Mouse (Mus musculus): ENCODE data around the gene Dhx35. TPM values are rescaled to one million over a fixed set of nuclear protein-coding genes. Genes with fewer than 3 reads are reported as not detected.

Dhx35 gene
- total and polyA plus RNA-seq, 2 experiments from 2014 or later, result 10.0 to 30.7 TPM

GRCm38 (mm10) chr2:158852579-158852978 is 58.0 kb downstream of the Dhx35 start:
- no peak overlapping the region for H3K4me3 ChIP-seq (ENCODE audit: low read length)
- WGBS, result 37% methylated on average over 2 of the region's 2 CpGs
- no peak for ATAC-seq
- no peaks in the 10 kb centered on the region for H3K9me3 ChIP-seq (ENCODE audit: low read length)
- no peak overlapping the region for H3K9ac ChIP-seq (replicated peaks; ENCODE audit: low read length)
- TF ChIP-seq CTCF (IDR thresholded peaks at IDR 0.05; ENCODE audit: low read depth), result peak; percentile 59
- peaks cover 13% of the 10 kb centered on the region; the same call in 1 of the 2 replicates for H3K36me3 ChIP-seq (ENCODE audit: insufficient read depth, low read length)
- H3K4me1 ChIP-seq (ENCODE audit: insufficient read depth, low read length), result no peaks in the 10 kb centered on the region
- no peak overlapping the region for H3K4me2 ChIP-seq (ENCODE audit: low read depth, low read length)
- H3K27me3 ChIP-seq (ENCODE audit: insufficient read depth, low read length), result no peaks in the 10 kb centered on the region
- peak; percentile 62 for DNase-seq (ENCODE audit: low spot score)
- no peak overlapping the region for H3K27ac ChIP-seq

GRCm38 (mm10) chr2:158856896-158857499 is 62.4 kb downstream of the Dhx35 start:
- no peak overlapping the region for H3K4me2 ChIP-seq (ENCODE audit: low read depth, low read length)
- H3K4me1 ChIP-seq (ENCODE audit: insufficient read depth, low read length), result no peaks in the 10 kb centered on the region
- DNase-seq (ENCODE audit: low spot score), result no peak
- no peaks in the 10 kb centered on the region for H3K9me3 ChIP-seq (ENCODE audit: low read length)
- no peaks in the 10 kb centered on the region for H3K27me3 ChIP-seq (ENCODE audit: insufficient read depth, low read length)
- no peak overlapping the region for H3K27ac ChIP-seq
- ATAC-seq, result 0 out of 2 replicates have a peak, but pooled peaks have one; percentile 35
- no peak overlapping the region for H3K4me3 ChIP-seq (ENCODE audit: low read length)
- TF ChIP-seq CTCF (IDR thresholded peaks at IDR 0.05; ENCODE audit: low read depth), result no peak
- WGBS, result 80% methylated on average over 10 of the region's 10 CpGs
- no peak overlapping the region for H3K9ac ChIP-seq (replicated peaks; ENCODE audit: low read length)
- H3K36me3 ChIP-seq (ENCODE audit: insufficient read depth, low read length), result peaks cover 11% of the 10 kb centered on the region; the same call in 1 of the 2 replicates

GRCm38 (mm10) chr2:158857579-158857978 is 63.0 kb downstream of the Dhx35 start:
- Histone ChIP-seq H3K9me3 (ENCODE audit: low read length) (no peaks in the 10 kb centered on the region), H3K4me2 (ENCODE audit: low read depth, low read length) (no peak overlapping the region), H3K4me1 (ENCODE audit: insufficient read depth, low read length) (no peaks in the 10 kb centered on the region), H3K27ac (no peak overlapping the region), H3K9ac (replicated peaks; ENCODE audit: low read length) (no peak overlapping the region), H3K27me3 (ENCODE audit: insufficient read depth, low read length) (no peaks in the 10 kb centered on the region), H3K4me3 (ENCODE audit: low read length) (no peak overlapping the region), H3K36me3 (ENCODE audit: insufficient read depth, low read length) (peaks cover 10% of the 10 kb centered on the region; the same call in 1 of the 2 replicates)
- no peak for TF ChIP-seq CTCF (IDR thresholded peaks at IDR 0.05; ENCODE audit: low read depth)
- ATAC-seq, result no peak
- DNase-seq (ENCODE audit: low spot score), result no peak
- WGBS, result 89% methylated on average over 15 of the region's 15 CpGs

- H3K36me3 ChIP-seq (ENCODE audit: insufficient read depth, low read length), result peaks cover 10% of the 10 kb centered on the region; the same call in 1 of the 2 replicates
- DNase-seq (ENCODE audit: low spot score) (no peak), ATAC-seq (no peak)
- H3K4me3 ChIP-seq (ENCODE audit: low read length), result no peak overlapping the region
- H3K4me1 ChIP-seq (ENCODE audit: insufficient read depth, low read length), result no peaks in the 10 kb centered on the region
- 82% methylated on average over 2 of the region's 2 CpGs for WGBS
- H3K27ac ChIP-seq, result no peak overlapping the region
- no peak for TF ChIP-seq CTCF (IDR thresholded peaks at IDR 0.05; ENCODE audit: low read depth)
- H3K4me2 ChIP-seq (ENCODE audit: low read depth, low read length), result no peak overlapping the region
- H3K27me3 ChIP-seq (ENCODE audit: insufficient read depth, low read length), result no peaks in the 10 kb centered on the region
- no peaks in the 10 kb centered on the region for H3K9me3 ChIP-seq (ENCODE audit: low read length)
- H3K9ac ChIP-seq (replicated peaks; ENCODE audit: low read length), result no peak overlapping the region
These were observed 66.5 kb downstream of the Dhx35 start for GRCm38 (mm10) chr2:158861115-158861514.

- DNase-seq (ENCODE audit: low spot score) (peak; percentile 93), ATAC-seq (peak; percentile 73)
- H3K4me2 ChIP-seq (ENCODE audit: low read depth, low read length), result no peak overlapping the region
- TF ChIP-seq CTCF (IDR thresholded peaks at IDR 0.05; ENCODE audit: low read depth), result peak; percentile 100
- no peaks in the 10 kb centered on the region for H3K27me3 ChIP-seq (ENCODE audit: insufficient read depth, low read length)
- no peaks in the 10 kb centered on the region for H3K36me3 ChIP-seq (ENCODE audit: insufficient read depth, low read length)
- no peaks in the 10 kb centered on the region for H3K4me1 ChIP-seq (ENCODE audit: insufficient read depth, low read length)
- 57% methylated on average over 11 of the region's 11 CpGs for WGBS
- H3K9me3 ChIP-seq (ENCODE audit: low read length), result no peaks in the 10 kb centered on the region
- no peak overlapping the region for H3K4me3 ChIP-seq (ENCODE audit: low read length)
- H3K9ac ChIP-seq (replicated peaks; ENCODE audit: low read length), result no peak overlapping the region
- no peak overlapping the region for H3K27ac ChIP-seq
These were observed 68.9 kb downstream of the Dhx35 start for GRCm38 (mm10) chr2:158863341-158864125.

- DNase-seq (ENCODE audit: low spot score) (no peak), ATAC-seq (peak; percentile 27; the same call in 1 of the 2 replicates)
- no peaks in the 10 kb centered on the region for H3K4me1 ChIP-seq (ENCODE audit: insufficient read depth, low read length)
- H3K27me3 ChIP-seq (ENCODE audit: insufficient read depth, low read length), result no peaks in the 10 kb centered on the region
- H3K36me3 ChIP-seq (ENCODE audit: insufficient read depth, low read length), result no peaks in the 10 kb centered on the region
- no peak overlapping the region for H3K4me3 ChIP-seq (ENCODE audit: low read length)
- H3K27ac ChIP-seq, result no peak overlapping the region
- TF ChIP-seq CTCF (IDR thresholded peaks at IDR 0.05; ENCODE audit: low read depth), result no peak
- H3K9me3 ChIP-seq (ENCODE audit: low read length), result no peaks in the 10 kb centered on the region
- H3K9ac ChIP-seq (replicated peaks; ENCODE audit: low read length), result no peak overlapping the region
- 85% methylated on average over 4 of the region's 4 CpGs for WGBS
- H3K4me2 ChIP-seq (ENCODE audit: low read depth, low read length), result no peak overlapping the region
These were observed 69.5 kb downstream of the Dhx35 start for GRCm38 (mm10) chr2:158864126-158864458.

GRCm38 (mm10) chr2:158865358-158865757 is 70.8 kb downstream of the Dhx35 start:
- TF ChIP-seq CTCF (IDR thresholded peaks at IDR 0.05; ENCODE audit: low read depth), result peak; percentile 99
- Histone ChIP-seq H3K27me3 (ENCODE audit: insufficient read depth, low read length) (no peaks in the 10 kb centered on the region), H3K27ac (no peak overlapping the region), H3K9ac (replicated peaks; ENCODE audit: low read length) (no peak overlapping the region), H3K9me3 (ENCODE audit: low read length) (no peaks in the 10 kb centered on the region), H3K4me1 (ENCODE audit: insufficient read depth, low read length) (no peaks in the 10 kb centered on the region), H3K4me3 (ENCODE audit: low read length) (no peak overlapping the region), H3K4me2 (ENCODE audit: low read depth, low read length) (no peak overlapping the region), H3K36me3 (ENCODE audit: insufficient read depth, low read length) (no peaks in the 10 kb centered on the region)
- peak; percentile 62 for ATAC-seq
- 19% methylated on average over 10 of the region's 10 CpGs for WGBS
- DNase-seq (ENCODE audit: low spot score), result peak; percentile 85

All from hindbrain, postnatal 0 days (tissue).